Mouse (Mus musculus): ENCODE data around the gene Npepl1. TPM values are rescaled to one million over a fixed set of nuclear protein-coding genes. Genes with fewer than 3 reads are reported as not detected.

Npepl1 gene
- polyA plus RNA-seq, 1 experiment = 116 TPM

GRCm38 (mm10) chr2:174160461-174160860 lies 50.3 kb downstream of the Npepl1 start:
- H3K4me1 ChIP-seq (ENCODE audit: control insufficient read depth, insufficient read depth, low read length) = no peaks in the 10 kb centered on the region
- WGBS = 26% methylated on average over 3 of the region's 3 CpGs
- TF ChIP-seq POLR2A (IDR thresholded peaks at IDR 0.05; ENCODE audit: borderline replicate concordance, extremely low read depth, low read depth, low read length) (no peak), CTCF (IDR thresholded peaks at IDR 0.05; ENCODE audit: insufficient read depth, low read length) (no peak)
- H3K4me3 ChIP-seq (replicated peaks; ENCODE audit: extremely low read depth, low read depth, low read length) = no peak overlapping the region
- no peak for DNase-seq

Other genes starting within 250 kb of the Npepl1 start
- gene Stx16, start 34.0 kb upstream of the Npepl1 start, polyA plus RNA-seq (2012; rRNA removed) = 35.0 and 43.1 TPM in 2 replicates
- 897 and 1,050 TPM in 2 replicates for gene Gnas, start 174.0 kb downstream of the Npepl1 start, polyA plus RNA-seq (2012; rRNA removed)
- not detected in 2 replicates for gene Gm20721, start 236.4 kb downstream of the Npepl1 start, polyA plus RNA-seq (2012; rRNA removed)

Data from lung, adult 2 months (tissue).